Mouse (Mus musculus): ENCODE measurements around the gene Dlx5.

DNA sequence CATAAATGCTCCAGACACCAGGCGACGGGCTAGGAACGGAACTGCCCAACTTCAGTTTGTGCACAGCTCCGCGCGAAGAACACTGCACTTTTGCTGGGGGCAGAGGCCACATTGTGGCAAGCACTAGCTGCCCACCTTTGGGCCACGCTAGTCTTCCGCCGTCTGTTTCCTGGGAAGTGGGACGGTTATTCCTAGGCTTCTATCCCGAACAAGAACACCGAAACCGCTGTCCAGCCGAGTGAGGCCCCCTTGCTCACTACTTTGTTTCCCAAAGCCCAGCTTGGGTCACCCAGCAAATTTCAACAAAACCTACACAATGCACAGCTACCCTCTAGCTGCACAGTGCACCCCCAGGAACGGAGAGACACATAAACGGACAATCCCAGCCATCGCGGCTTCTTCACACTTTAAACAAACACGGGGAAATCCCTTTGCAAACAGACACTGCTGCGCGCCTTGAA, 21.9 kb downstream of the Dlx5 start:
- TF ChIP-seq POLR2A (IDR thresholded peaks at IDR 0.05; ENCODE audit: low read depth, low read length): no peak
- no peak for TF ChIP-seq CTCF (IDR thresholded peaks at IDR 0.05; ENCODE audit: borderline replicate concordance, insufficient read depth, low read length)

All from embryonic fibroblast, embryonic 13.5 days (primary cell).